Comparison of ENCODE assay signal across 26 mouse cellular contexts in the genomic region with DNA sequence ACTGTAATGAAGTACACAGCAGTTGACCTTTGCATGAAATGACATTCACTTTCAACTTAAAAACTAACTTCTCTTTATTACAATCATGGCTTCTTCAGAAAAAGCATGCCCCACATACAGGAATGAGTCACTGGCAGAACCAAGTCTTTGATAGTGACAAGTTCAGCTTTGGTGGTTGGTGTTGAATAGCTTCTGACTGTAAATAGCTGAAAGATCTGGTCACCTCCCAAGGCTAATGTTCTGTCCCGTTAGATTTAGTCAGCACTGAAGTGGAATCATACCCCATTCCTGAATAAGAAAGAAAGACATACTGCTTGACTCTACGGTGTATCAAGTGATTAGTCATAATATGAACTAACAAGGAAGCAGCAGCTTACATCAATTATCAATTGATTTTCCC. TPM values are rescaled to one million over a fixed set of nuclear protein-coding genes. Genes with fewer than 3 reads are reported as not detected.
DNase-seq lines count a peak whose midpoint lies in the region; ATAC-seq and TF ChIP-seq lines count a peak whose summit lies in the region.
"Had no signal": no experiment of that assay in that cellular context is flagged by ENCODE, and none has a peak within 500 bp of the region (broad histone marks: within the 10 kb centered on the region; RNA-seq: fewer than 3 reads in every experiment).

No protein-coding gene starts in this region.

- no peak for TF ChIP-seq EP300 in stomach, postnatal 0 days (optimal IDR thresholded peaks at IDR 0.05)

- H3K4me2 ChIP-seq in stomach, postnatal 0 days (replicated peaks; ENCODE audit: low read depth), result no peak overlapping the region
- H3K4me2 ChIP-seq: embryonic facial prominence, embryonic 13.5 days; embryonic facial prominence, embryonic 15.5 days; forebrain, embryonic 13.5 days; forebrain, embryonic 15.5 days had no signal

- H3K4me1 ChIP-seq in stomach, postnatal 0 days (replicated peaks; ENCODE audit: control insufficient read depth, insufficient read depth), result no peaks in the 10 kb centered on the region
- H3K4me1 ChIP-seq: embryonic facial prominence, embryonic 13.5 days; embryonic facial prominence, embryonic 15.5 days; forebrain, embryonic 13.5 days; forebrain, embryonic 15.5 days had no signal

- no peaks in the 10 kb centered on the region for H3K36me3 ChIP-seq in stomach, postnatal 0 days (ENCODE audit: control insufficient read depth, insufficient read depth, low read length)
- H3K36me3 ChIP-seq: embryonic facial prominence, embryonic 13.5 days; embryonic facial prominence, embryonic 15.5 days; forebrain, embryonic 15.5 days had no signal

- ATAC-seq in frontal cortex, adult (ENCODE audit: low TSS enrichment), result peak; percentile 16; the same call in 1 of the 2 replicates
- ATAC-seq in monocyte, adult 5-6 weeks (replicated peaks; ENCODE audit: insufficient number of reproducible peaks, low FRiP score, low TSS enrichment, poor library complexity, severe bottlenecking), result peak; percentile 86
- peak; percentile 49; the same call in 1 of the 2 replicates for ATAC-seq in stomach, postnatal 0 days (ENCODE audit: low FRiP score, low TSS enrichment)
- ATAC-seq: activated CD4-positive, CD25-positive, alpha-beta regulatory T cell, adult 4 months; forebrain, embryonic 13.5 days; forebrain, embryonic 15.5 days; forebrain, postnatal 0 days; Patski had no signal

- H3K27me3 ChIP-seq in stomach, postnatal 0 days (ENCODE audit: control insufficient read depth, insufficient read depth, low read length), result no peaks in the 10 kb centered on the region
- H3K27me3 ChIP-seq: embryonic facial prominence, embryonic 13.5 days; embryonic facial prominence, embryonic 15.5 days; forebrain, embryonic 13.5 days; forebrain, embryonic 15.5 days; Patski had no signal

- no peak overlapping the region for H3K9ac ChIP-seq in stomach, postnatal 0 days (ENCODE audit: low read length)
- H3K9ac ChIP-seq: embryonic facial prominence, embryonic 13.5 days; embryonic facial prominence, embryonic 15.5 days; forebrain, embryonic 13.5 days; forebrain, embryonic 15.5 days; forebrain, postnatal 0 days had no signal

- H3K4me3 ChIP-seq in stomach, postnatal 0 days (ENCODE audit: low read depth, low read length), result no peak overlapping the region
- H3K4me3 ChIP-seq: embryonic facial prominence, embryonic 13.5 days; embryonic facial prominence, embryonic 15.5 days; forebrain, embryonic 13.5 days; forebrain, embryonic 15.5 days had no signal

- no peak overlapping the region for H3K27ac ChIP-seq in stomach, postnatal 0 days (replicated peaks)
- H3K27ac ChIP-seq: embryonic facial prominence, embryonic 13.5 days; embryonic facial prominence, embryonic 15.5 days; forebrain, embryonic 13.5 days; forebrain, embryonic 15.5 days had no signal

- no peak for DNase-seq in frontal cortex, adult 2 months (ENCODE audit: extremely low spot score in 1 of 2, low spot score in 1 of 2)
- peak; percentile 86 for DNase-seq in Muller cell, postnatal 12 days (ENCODE audit: inconsistent ontology term)
- no peak for DNase-seq in stomach, postnatal 0 days (ENCODE audit: low spot score)
- DNase-seq in lung, postnatal 36 days, result no peak
- DNase-seq in thymus, postnatal 10 days (ENCODE audit: low spot score in 2 of 2), result no peak
- DNase-seq in cerebellum, postnatal 10 days, result no peak
- DNase-seq: adrenal gland, adult 8-10 months; adrenal gland, postnatal 14 days; adrenal gland, postnatal 36 days; B cell, adult 2 months; cerebellum, adult 11-12 months; cerebellum, adult 2 months; cerebellum, adult 9-10 months; cerebellum, postnatal 14 days; cerebellum, postnatal 36 days; embryo, embryonic 11 days; forebrain, postnatal 0 days had no signal

- TF ChIP-seq CTCF in stomach, postnatal 0 days (IDR thresholded peaks at IDR 0.05; ENCODE audit: low read depth), result no peak

- WGBS in stomach, postnatal 0 days, result 58% methylated on average over 2 of the region's 2 CpGs

- H3K9me3 ChIP-seq in stomach, postnatal 0 days (ENCODE audit: control insufficient read depth, low read length), result no peaks in the 10 kb centered on the region
- H3K9me3 ChIP-seq: embryonic facial prominence, embryonic 13.5 days; embryonic facial prominence, embryonic 15.5 days; forebrain, embryonic 13.5 days; forebrain, embryonic 15.5 days had no signal

RNA-seq across cellular contexts. Expression of a gene that starts 51.7 kb away (rescaled TPM):
- polyA plus RNA-seq in frontal cortex, adult 2 months (2012; rRNA removed), result 4.8 and 5.7 TPM in 2 replicates
- 1.6 to 2.1 TPM (median 1.9 TPM) in 3 replicates for total RNA-seq in monocyte, adult 5-6 weeks (2017)
- 1.1 and 1.2 TPM in 2 replicates for polyA plus RNA-seq in stomach, postnatal 0 days (2015; fragmentation: Nextera tagmentation; extraction: Ambion mirVana)
- total RNA-seq: MEL had no signal
- polyA plus RNA-seq: activated CD4-positive, CD25-positive, alpha-beta regulatory T cell, adult 4 months had no signal

Comparison
In these comparisons a context has a peak if more than half of its experiments do, and no peak if none do; other contexts are left out.
1. ATAC-seq: peak in every context shown above with its lines; median percentile 86 in monocyte, adult 5-6 weeks; 49 in stomach, postnatal 0 days; 16 in frontal cortex, adult.